Mouse (Mus musculus): ENCODE results near the gene Ankrd65.

DNA sequence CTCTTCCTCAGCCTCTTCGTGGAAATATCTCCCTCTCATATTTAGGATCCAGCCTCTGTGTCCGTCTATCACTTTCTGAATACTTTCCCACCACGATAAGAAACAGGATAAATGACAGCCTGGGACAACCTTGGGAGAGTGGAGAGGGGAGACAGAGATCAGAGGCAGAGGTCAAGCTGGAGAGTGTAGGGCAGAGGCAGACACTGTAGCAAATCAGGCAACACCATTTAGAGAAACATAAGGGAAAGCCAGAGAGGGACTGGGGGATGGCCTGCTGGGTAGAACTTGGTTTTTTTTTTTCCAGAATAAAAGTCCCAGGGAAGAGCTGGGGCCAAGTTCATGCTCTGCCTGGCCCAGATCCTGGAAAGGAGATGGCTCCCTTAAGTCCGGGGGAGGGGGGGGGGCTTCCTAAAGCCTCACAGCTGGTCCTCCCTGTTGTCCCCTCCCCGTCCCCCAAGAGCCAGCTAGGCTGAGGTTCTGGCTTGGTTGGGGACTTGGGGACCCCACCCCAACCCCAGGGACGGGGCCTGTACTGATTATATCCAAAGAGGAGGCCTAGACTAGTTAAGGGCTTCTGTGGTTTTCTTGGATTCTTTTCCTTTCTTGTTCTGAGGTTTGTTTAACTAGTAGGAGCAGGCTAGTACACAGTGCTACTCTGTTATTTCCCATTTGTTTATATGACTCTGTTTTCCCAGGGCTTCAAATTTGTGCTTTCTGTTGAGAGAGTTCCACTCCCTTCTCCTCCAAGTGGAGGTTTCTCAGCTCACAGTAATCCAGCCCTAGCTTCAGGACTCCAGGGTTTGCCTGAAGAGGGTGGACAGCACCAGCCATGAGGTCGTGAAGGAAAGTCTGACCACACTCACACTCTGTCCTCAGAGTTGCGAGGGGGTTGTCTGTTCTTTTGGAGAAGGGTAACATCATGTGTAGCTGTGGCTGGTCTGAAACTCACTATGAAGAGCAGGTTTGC lies 48.2 kb downstream of the Ankrd65 start:
- TF ChIP-seq CTCF (IDR thresholded peaks at IDR 0.05; ENCODE audit: low read depth), result no peak
- no peak for TF ChIP-seq EP300 (optimal IDR thresholded peaks at IDR 0.05)

Data from stomach, postnatal 0 days (tissue).